Mouse (Mus musculus) mouse trophoblast stem cell (cell line): Measurements from ENCODE around the gene Wwox.

ENCODE experiments used
- in situ Hi-C, 2 experiments: fragments of 300-500 bp; cut with MseI, MboI; formaldehyde crosslinking; loops; 2 replicates in 1 of 2; 3 replicates in 1 of 2; pipeline ENCODE4 v1.15.1; 2025

The Wwox gene

DNA sequence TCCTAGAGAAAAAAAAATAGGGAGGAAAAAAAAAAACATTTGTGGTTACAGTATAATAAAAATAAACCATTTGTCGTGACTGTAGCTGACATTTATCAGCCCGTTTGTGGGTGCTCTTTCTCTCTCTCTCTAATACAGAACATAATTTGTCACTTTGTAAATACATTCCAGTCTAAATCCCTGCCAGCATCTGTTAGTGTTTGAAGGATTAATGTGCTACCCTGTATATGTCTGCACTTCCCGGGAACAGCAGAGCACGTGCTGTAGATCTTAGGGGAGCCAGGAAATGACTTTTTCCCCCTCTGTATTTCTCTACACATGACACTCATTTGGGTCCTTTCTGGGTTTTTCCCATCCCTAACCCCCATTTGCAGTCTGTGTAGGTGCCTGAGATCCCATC is 219.0 kb downstream of the Wwox start:
- in situ Hi-C loops: no loop called here

DNA sequence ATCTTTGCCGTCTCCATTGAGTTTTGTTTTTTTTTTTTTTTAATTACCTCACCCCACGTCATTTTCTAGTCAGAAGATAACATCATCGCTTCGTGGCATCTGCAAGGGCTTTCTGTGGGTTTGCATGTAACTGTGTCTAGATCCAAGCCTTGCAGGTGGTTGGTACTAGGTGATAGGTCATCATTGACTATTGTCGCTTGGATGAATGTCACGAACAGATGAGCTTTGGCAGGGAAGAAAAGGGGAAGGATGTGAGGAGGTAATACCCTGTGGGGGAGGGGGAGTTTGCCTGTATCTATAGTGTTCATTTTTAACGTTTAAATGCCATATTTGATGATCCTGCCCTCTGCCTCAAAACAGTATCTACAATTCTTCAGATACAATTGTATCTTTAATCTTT is 223.6 kb downstream of the Wwox start:
- in situ Hi-C loops: no loop called here

- in situ Hi-C loops: no loop called here
Measured at GRCm38 (mm10) chr8:114665521-114665920, 226.1 kb downstream of the Wwox start.

DNA sequence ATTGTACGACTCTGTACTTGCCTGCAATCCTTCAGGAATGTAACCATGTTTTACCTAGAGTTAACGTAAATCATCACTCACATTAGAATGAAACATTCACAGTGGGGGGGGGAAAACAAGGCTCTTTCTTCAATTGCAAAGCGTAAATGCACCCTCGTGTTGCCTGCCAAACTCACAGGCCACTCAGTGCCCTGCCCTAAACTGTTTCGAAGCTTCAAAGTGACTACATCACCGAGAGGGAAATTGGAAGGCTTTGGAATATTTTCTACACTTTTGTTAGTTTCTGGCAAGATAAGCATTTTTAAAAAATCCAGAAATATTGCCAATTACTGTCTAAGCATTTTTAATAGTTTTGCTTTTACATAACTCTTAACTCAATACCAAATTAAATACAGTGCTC is 231.3 kb downstream of the Wwox start:
- in situ Hi-C loops: no loop called here

- in situ Hi-C loops: no loop called here
Measured at GRCm38 (mm10) chr8:114671237-114671674, 231.8 kb downstream of the Wwox start.

- in situ Hi-C loops: no loop called here
Measured at GRCm38 (mm10) chr8:114673416-114673815, 234.0 kb downstream of the Wwox start.

GRCm38 (mm10) chr8:114675151-114675550 is 235.7 kb downstream of the Wwox start:
- in situ Hi-C loops: no loop called here

GRCm38 (mm10) chr8:114676918-114677317 is 237.5 kb downstream of the Wwox start:
- in situ Hi-C loops: no loop called here

DNA sequence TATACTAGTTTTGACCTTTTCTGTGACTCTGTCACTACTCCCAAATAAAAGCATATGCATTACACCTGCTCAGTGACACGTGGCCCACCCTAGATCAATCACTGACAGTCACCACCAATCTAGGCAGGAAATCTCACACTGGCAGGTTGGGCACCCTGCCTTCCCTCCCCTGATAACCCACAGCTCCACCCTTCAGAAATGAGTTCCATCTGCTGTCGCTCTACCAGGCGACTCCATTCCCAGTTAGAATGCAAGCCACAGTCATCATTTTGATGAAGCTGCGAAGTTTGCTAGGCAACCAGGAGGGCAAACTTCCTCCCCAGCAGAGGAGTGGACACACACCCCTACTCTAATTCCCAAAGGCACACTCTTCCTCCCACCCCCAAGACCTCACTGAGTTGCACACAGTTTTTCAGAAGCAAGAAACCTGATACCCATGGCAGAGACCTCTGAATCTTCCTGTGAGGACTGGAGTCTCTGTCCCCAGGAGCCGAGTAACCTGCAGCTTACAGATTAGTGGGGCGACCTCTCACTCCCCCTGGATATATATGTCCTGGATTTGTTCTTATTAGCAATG is 238.2 kb downstream of the Wwox start:
- in situ Hi-C loops: no loop called here

DNA sequence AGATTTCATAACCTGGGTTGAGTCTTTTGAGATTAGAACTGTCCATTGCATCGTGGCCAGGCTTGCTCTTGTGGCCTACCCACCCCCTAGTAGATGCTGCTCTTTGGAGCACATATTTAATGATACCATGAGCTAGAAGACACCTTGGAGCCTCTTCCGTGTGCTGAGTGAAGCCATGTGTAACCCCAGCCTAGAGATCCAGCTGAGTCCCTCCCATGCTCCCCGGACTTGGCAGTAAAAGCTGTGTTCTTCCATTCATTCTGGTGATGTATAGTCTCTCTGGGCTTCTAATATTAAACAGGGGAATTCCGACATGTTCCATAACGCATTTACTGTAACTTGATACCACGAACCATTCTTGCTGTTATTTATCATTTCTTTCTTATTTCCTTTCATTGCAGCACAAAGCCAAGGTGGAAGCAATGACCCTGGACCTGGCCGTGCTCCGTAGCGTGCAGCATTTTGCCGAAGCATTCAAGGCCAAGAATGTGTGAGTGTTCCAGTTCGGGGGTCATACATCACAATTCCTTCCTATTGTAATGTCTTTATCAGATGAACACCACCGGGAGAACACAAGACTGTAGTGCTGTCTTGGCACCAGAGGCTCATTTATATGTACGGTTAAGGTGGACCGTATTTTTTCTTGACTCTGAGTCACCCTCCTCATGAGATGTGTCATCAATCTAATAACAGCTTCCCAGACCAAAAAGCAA is 240.1 kb downstream of the Wwox start:
- in situ Hi-C loops: no loop called here

- in situ Hi-C loops: no loop called here
Measured at GRCm38 (mm10) chr8:114681136-114681535, 241.7 kb downstream of the Wwox start.

DNA sequence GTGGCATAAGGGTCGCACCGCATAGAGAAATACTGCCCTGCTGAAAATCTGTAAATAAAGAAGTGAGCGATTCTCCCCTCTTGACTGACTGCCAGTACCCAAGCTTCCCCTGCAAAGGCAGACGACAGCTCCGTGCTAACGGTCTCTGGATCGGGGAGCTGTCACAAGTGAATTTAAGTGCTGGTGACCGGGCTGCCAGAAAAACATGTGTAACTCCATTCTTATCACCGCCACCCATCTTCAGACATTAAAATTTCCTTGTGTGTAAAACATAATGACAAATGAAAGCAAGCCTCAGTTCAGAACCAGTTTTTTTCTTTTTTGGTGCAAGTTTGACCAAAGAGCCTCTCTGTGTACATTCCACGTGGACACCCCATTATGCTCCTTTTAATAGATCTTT is 242.7 kb downstream of the Wwox start:
- in situ Hi-C loops: no loop called here

- in situ Hi-C loops: no loop called here
Measured at GRCm38 (mm10) chr8:114684046-114684702, 244.7 kb downstream of the Wwox start.

DNA sequence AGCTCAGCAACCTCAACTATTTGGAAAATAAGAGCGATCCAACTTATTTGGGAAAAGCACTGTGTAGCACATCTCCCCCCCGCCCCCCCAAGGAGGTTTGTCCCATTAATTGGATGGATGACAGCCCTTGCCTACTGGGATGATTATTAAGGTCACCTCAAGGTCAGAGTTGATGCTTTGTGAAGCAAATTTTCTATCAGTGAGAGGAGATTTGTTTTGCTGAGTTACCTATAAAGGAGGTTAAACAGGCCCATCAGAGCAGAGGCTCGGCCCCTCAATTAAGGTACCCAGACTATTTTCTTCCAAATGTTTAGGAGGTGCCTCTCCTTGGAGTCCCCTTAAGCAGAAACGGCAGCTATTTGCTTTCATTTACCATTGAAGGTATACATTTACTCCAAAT is 247.0 kb downstream of the Wwox start:
- in situ Hi-C loops: no loop called here

GRCm38 (mm10) chr8:114688732-114689131 is 249.3 kb downstream of the Wwox start:
- in situ Hi-C loops: no loop called here

GRCm38 (mm10) chr8:114694566-114695198 is 255.2 kb downstream of the Wwox start:
- in situ Hi-C loops: no loop called here

GRCm38 (mm10) chr8:114703517-114703916 is 264.1 kb downstream of the Wwox start:
- in situ Hi-C loops: no loop called here

DNA sequence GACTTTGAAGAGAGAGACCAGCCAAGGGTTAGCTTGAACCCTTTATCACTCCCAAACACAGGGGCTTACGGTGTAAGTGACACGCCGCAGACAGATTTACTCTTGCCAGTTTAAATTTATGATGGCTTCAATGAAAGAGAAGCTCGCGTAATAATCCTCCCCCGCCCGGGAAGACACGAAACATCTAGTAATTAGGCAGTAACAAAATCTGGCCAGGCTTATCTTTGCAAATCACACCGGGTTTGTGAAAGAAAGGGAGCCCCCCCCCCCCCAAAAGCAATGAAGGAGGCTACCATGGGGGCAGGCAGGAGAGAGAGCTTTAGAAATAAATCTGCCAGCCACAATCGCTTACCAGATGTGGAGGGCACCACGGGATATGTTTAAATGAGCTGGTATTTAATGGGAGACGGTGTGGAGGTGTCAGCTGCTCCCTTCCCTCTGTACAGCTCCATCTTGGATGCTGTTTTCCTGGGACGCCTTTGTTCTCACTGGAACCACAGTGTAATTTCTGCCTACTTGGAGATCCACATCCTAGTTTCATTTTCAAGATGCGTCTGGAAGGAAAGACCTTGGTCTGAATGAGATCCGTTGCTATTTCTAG is 268.2 kb downstream of the Wwox start:
- in situ Hi-C loops: no loop called here

GRCm38 (mm10) chr8:114715318-114716070 is 276.0 kb downstream of the Wwox start:
- in situ Hi-C loops: no loop called here

DNA sequence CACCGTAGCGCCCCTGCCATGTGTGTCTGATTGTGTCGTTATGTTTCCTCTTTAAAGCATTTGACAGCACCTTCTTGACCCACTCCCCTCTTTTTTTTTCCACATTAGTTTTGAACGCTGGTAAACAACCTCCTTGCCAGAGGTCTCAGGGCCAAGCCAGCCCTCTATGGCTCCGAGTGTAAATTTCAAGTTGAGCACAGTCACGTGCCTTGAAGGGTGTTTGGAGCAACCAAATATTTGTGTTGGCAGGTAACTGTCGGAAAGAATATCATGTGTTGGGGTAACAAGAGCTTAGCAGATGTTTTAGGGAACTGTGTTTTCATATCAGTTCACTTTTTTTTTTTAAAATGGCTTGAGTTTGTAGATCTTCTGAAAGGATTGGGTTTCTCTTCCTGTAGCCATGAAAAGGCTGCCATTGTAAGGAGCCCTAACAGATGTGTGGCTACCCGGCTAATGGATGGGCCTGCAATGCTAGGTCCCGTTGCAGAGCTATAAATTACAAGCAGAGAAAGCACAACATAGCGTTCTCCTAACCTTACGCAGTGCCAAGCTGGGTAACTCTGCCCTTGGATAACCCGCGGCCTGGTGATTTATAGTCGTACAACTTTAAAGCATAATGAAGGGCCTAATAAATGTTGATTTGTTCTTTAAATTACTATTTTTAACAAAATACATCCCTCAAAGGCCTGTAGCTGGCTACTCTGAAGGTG is 277.2 kb downstream of the Wwox start:
- in situ Hi-C loops: no loop called here

DNA sequence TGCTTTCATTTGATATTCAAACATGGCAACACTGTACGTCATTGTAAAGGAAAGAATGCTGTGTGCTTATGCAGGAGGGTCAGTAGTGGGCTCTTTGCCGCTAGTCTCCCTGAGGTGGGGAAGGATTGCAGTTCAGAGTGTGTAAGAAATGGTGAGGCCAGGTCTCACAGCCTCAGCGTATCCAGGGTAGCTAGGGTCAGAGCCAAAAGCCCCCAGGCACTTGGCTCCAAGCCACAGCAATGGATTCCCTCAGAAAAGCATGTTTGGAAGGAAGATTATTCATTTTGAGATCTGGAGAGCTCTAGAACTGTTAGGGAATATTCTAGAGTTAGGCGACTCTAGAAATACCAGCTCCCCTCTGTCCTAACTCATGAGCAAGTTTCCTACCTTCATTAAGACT is 279.4 kb downstream of the Wwox start:
- in situ Hi-C loops: no loop called here
